Mouse (Mus musculus) ES-E14 (cell line): ENCODE measurements around the gene Cyp4f15.

ENCODE experiments used
- CHD2 ChIP-seq: IDR thresholded peaks from 2 replicates; pipeline ENCODE4 v1.6.1; 2014; ENCODE audit warnings: mild to moderate bottlenecking, low read depth, low read length, inconsistent platforms
- HCFC1 ChIP-seq: IDR thresholded peaks from 2 replicates; pipeline ENCODE4 v1.6.1; 2012; ENCODE audit warnings: low read length, inconsistent platforms, borderline replicate concordance; ENCODE audit not compliant: insufficient read depth
- MAFK ChIP-seq: IDR thresholded peaks from 2 replicates; pipeline ENCODE4 v1.6.1; 2014; ENCODE audit warnings: mild to moderate bottlenecking, low read depth, low read length, inconsistent platforms; ENCODE audit not compliant: insufficient read depth
- ZC3H11A ChIP-seq: IDR thresholded peaks from 2 replicates; pipeline ENCODE4 v1.6.1; 2012; ENCODE audit warnings: low read depth, mild to moderate bottlenecking, inconsistent platforms, low read length, borderline replicate concordance
- ZNF384 ChIP-seq: IDR thresholded peaks from 2 replicates; pipeline ENCODE4 v1.6.1; 2012; ENCODE audit warnings: low read depth, low read length, inconsistent platforms

DNA sequence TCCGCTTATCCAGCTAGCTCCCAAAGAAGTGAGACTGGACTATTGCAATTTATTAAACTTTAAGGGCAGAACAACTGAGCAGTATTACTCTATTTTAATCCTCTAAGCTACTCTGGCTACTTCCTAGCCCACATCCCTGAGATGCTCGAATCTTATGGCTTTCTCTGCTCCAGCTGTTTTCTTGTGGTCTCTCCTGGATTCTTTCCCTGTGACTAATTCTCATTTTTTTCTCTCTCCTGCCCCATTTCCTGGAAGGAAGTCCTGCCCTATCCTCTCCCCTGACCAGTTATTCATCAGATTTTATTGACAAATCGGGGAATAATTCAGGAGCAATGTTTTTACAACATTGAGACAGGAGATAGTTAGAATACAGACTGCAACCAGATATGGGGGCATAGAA lies 28.4 kb upstream of the Cyp4f15 start:
- TF ChIP-seq CHD2 (no peak), ZNF384 (no peak), ZC3H11A (no peak), MAFK (no peak), HCFC1 (no peak)
